Mouse (Mus musculus): ENCODE measurements at regions not wholly inside any gene's neighbourhood (a gene's known extent, or its start where the extent isn't known, plus 50 kb on each side); places are given as distances from the start of the nearest gene placed in this dataset.

DNA sequence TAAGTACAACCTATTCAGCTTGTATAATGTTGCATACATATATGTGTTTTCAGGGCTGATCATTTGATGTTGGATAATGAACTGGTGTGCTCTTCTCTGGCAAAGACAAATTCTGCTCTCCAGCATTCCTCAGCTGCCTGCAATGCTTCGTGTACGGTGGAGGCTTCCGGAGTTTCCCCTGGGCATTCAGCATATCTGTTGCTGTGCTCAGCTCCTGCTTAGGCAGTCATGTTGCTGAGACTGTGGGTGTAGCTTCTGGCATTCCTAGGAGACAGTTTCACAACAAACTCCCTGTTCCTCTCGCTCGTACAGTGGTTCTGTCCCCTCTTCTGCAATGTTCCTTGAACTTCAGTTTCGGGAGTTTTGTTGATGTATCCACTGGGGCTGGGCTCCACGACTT, 181.7 kb downstream of the Plpp3 start:
- no peak overlapping the region for H3K27ac ChIP-seq (ENCODE audit: insufficient read depth, low read depth, low read length)
- H3K27me3 ChIP-seq (replicated peaks; ENCODE audit: control insufficient read depth, insufficient read depth, low read length) = no peaks in the 10 kb centered on the region
- no peak for TF ChIP-seq POLR2A (IDR thresholded peaks at IDR 0.05; ENCODE audit: low read depth, low read length)
- no peak for TF ChIP-seq CTCF (conservative IDR thresholded peaks at IDR 0.05; ENCODE audit: insufficient read depth, insufficient read length, low read depth, low read length)
- H3K36me3 ChIP-seq (ENCODE audit: control insufficient read depth, insufficient read depth, low read length) = no peaks in the 10 kb centered on the region
- WGBS = 56% methylated on average over 7 of the region's 7 CpGs
- DNase-seq = no peak
- peaks cover 5% of the 10 kb centered on the region; the same call in 1 of the 2 replicates for H3K4me1 ChIP-seq (ENCODE audit: control insufficient read depth, insufficient read depth, low read length)
- no peak overlapping the region for H3K4me3 ChIP-seq (ENCODE audit: insufficient read depth, low read depth, low read length)

DNA sequence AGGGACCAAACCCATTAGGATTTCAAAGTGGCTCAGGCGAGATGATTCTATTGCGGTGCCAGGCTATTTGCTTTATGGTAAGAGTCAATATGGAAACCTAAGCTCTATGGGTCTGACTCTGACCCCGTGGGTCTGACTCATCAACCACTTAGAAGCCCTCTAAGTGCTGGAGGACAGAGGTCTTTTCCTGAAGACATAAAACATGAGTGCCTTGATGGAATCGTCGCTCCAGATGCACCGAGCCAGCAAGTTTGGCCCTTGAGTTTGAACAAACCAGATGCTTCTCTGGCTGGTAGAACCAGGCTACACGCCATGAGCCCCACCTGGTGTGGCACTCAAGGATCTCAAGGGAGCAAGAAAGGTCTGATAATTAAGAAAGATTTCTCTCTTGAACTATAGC, 184.1 kb downstream of the Plpp3 start:
- H3K36me3 ChIP-seq (ENCODE audit: control insufficient read depth, insufficient read depth, low read length) = no peaks in the 10 kb centered on the region
- no peak overlapping the region for H3K4me3 ChIP-seq (ENCODE audit: insufficient read depth, low read depth, low read length)
- no peaks in the 10 kb centered on the region for H3K27me3 ChIP-seq (replicated peaks; ENCODE audit: control insufficient read depth, insufficient read depth, low read length)
- H3K27ac ChIP-seq (ENCODE audit: insufficient read depth, low read depth, low read length) = no peak overlapping the region
- H3K4me1 ChIP-seq (ENCODE audit: control insufficient read depth, insufficient read depth, low read length) = no peaks in the 10 kb centered on the region
- WGBS = 67% methylated on average over 7 of the region's 7 CpGs
- TF ChIP-seq CTCF (conservative IDR thresholded peaks at IDR 0.05; ENCODE audit: insufficient read depth, insufficient read length, low read depth, low read length) (no peak), POLR2A (IDR thresholded peaks at IDR 0.05; ENCODE audit: low read depth, low read length) (no peak)
- no peak for DNase-seq

DNA sequence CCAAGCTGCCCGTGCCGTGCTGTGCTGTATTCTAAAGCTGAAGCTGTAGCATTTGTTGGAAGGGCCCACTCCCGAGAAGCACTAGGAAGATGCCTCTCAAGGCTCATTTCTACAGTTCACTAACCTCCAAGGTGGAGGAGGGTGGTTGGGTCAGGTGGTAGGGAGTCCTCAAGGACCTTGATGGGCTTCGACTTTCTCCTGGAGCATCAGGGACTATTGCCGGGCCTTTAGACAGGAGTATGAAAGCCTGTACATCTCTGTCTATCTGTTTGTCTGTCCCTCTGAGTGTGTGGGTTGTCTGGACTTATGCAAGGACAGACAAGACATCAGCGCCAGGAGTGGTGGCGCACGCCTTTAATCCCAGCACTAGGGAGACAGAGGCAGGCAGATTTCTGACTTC, 189.7 kb downstream of the Plpp3 start:
- no peak overlapping the region for H3K4me3 ChIP-seq (ENCODE audit: insufficient read depth, low read depth, low read length)
- H3K4me1 ChIP-seq (ENCODE audit: control insufficient read depth, insufficient read depth, low read length) = peaks cover 9% of the 10 kb centered on the region; the same call in 1 of the 2 replicates
- TF ChIP-seq CTCF (conservative IDR thresholded peaks at IDR 0.05; ENCODE audit: insufficient read depth, insufficient read length, low read depth, low read length) (no peak), POLR2A (IDR thresholded peaks at IDR 0.05; ENCODE audit: low read depth, low read length) (no peak)
- no peaks in the 10 kb centered on the region for H3K36me3 ChIP-seq (ENCODE audit: control insufficient read depth, insufficient read depth, low read length)
- no peak overlapping the region for H3K27ac ChIP-seq (ENCODE audit: insufficient read depth, low read depth, low read length)
- H3K27me3 ChIP-seq (replicated peaks; ENCODE audit: control insufficient read depth, insufficient read depth, low read length) = no peaks in the 10 kb centered on the region
- 87% methylated on average over 8 of the region's 8 CpGs for WGBS
- DNase-seq = no peak

DNA sequence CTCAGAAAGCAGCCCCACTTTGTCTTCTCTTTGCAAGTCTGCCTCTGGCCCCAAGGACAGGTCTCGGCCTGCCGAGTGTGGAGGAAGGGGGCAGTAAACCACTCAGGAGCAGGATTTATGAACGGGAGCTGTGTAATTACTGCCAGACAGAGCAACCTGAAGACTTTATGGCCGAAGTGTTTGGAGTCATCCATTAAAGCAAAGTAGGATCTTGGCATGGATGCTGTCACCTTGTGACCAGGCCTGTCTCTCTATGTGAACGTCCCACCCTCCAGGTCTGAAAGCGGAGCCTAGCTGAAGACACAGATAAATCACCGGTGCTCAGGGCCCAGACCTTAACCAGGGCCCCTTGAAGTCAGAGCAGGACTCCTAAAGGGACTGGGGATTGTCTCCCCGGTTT, 190.8 kb downstream of the Plpp3 start:
- Histone ChIP-seq H3K4me3 (ENCODE audit: insufficient read depth, low read depth, low read length) (no peak overlapping the region), H3K27ac (ENCODE audit: insufficient read depth, low read depth, low read length) (no peak overlapping the region), H3K36me3 (ENCODE audit: control insufficient read depth, insufficient read depth, low read length) (no peaks in the 10 kb centered on the region), H3K4me1 (ENCODE audit: control insufficient read depth, insufficient read depth, low read length) (peaks cover 9% of the 10 kb centered on the region; the same call in 1 of the 2 replicates), H3K27me3 (replicated peaks; ENCODE audit: control insufficient read depth, insufficient read depth, low read length) (no peaks in the 10 kb centered on the region)
- WGBS = 72% methylated on average over 8 of the region's 8 CpGs
- DNase-seq = no peak
- TF ChIP-seq CTCF (conservative IDR thresholded peaks at IDR 0.05; ENCODE audit: insufficient read depth, insufficient read length, low read depth, low read length) = no peak
- no peak for TF ChIP-seq POLR2A (IDR thresholded peaks at IDR 0.05; ENCODE audit: low read depth, low read length)

DNA sequence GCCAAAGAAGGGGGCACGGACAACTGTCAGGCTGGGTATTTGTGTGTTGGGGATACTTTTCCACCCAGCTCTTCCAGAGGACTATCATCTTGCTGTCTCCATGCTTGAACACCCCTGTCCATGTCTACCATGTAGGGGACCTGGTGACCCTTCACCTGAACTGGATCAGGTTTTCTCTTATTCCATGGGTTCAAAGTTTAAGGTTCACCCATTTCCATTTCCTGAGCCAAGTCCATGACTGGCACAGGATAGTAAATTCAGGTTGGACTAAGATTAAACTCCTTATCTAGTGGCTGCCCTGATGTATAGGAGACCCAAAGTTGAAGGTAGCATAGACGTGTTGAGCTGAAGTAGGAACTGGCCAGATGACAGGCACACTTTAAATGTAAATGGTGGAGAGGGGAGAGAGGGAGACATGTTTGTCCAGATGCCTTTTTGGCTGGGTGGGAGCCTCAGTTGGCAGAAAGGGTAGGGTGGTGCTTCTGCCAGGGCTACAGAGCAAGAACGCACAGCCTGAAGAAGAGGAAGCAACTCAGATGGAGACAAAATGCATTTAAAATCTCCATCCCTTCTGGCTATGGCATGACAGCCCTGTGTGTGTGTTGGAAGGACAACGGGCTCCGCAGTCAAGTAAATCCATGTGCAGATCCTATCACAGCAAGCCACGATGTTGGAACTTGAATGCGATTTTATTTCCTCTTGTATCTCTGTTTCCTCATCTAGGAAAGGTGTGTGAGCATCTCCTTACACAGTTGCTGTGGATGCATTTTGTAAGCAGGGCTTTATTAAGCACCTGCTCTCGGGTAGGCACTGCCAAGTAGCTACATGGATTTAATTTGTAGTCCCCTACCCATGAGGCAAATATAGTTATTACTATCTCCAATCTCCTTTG, 192.4 kb downstream of the Plpp3 start:
- TF ChIP-seq CTCF (conservative IDR thresholded peaks at IDR 0.05; ENCODE audit: insufficient read depth, insufficient read length, low read depth, low read length) = no peak
- no peak for TF ChIP-seq POLR2A (IDR thresholded peaks at IDR 0.05; ENCODE audit: low read depth, low read length)
- DNase-seq = peak; percentile 68
- 89% methylated on average over 8 of the region's 8 CpGs for WGBS
- H3K36me3 ChIP-seq (ENCODE audit: control insufficient read depth, insufficient read depth, low read length) = no peaks in the 10 kb centered on the region
- H3K4me3 ChIP-seq (ENCODE audit: insufficient read depth, low read depth, low read length) = no peak overlapping the region
- H3K4me1 ChIP-seq (ENCODE audit: control insufficient read depth, insufficient read depth, low read length) = peaks cover 9% of the 10 kb centered on the region; the same call in 1 of the 2 replicates
- no peak overlapping the region for H3K27ac ChIP-seq (ENCODE audit: insufficient read depth, low read depth, low read length)
- no peaks in the 10 kb centered on the region for H3K27me3 ChIP-seq (replicated peaks; ENCODE audit: control insufficient read depth, insufficient read depth, low read length)

DNA sequence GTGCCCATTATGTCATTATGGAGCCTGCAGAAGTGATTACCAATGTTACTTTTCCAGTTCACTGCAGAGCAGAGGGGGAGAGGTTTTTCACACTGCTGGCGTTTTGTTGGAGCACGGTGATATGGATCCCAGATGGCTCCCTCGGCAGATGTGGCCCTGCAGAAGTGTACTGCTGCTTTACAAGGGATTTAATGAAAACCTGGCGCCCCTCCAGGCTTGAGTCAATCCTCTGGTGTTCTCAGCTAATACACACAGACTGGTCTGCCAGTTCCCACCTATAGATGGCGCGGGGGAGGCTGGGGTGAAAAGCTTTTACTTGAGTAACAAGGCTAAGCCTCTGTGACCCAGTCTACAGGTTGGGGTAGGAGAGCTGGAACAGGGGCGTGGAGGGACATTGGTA, 195.2 kb downstream of the Plpp3 start:
- peaks cover 9% of the 10 kb centered on the region; the same call in 1 of the 2 replicates for H3K4me1 ChIP-seq (ENCODE audit: control insufficient read depth, insufficient read depth, low read length)
- H3K36me3 ChIP-seq (ENCODE audit: control insufficient read depth, insufficient read depth, low read length) = no peaks in the 10 kb centered on the region
- H3K27ac ChIP-seq (ENCODE audit: insufficient read depth, low read depth, low read length) = no peak overlapping the region
- DNase-seq = no peak
- H3K27me3 ChIP-seq (replicated peaks; ENCODE audit: control insufficient read depth, insufficient read depth, low read length) = no peaks in the 10 kb centered on the region
- no peak for TF ChIP-seq CTCF (conservative IDR thresholded peaks at IDR 0.05; ENCODE audit: insufficient read depth, insufficient read length, low read depth, low read length)
- no peak for TF ChIP-seq POLR2A (IDR thresholded peaks at IDR 0.05; ENCODE audit: low read depth, low read length)
- no peak overlapping the region for H3K4me3 ChIP-seq (ENCODE audit: insufficient read depth, low read depth, low read length)
- 77% methylated on average over 7 of the region's 7 CpGs for WGBS

DNA sequence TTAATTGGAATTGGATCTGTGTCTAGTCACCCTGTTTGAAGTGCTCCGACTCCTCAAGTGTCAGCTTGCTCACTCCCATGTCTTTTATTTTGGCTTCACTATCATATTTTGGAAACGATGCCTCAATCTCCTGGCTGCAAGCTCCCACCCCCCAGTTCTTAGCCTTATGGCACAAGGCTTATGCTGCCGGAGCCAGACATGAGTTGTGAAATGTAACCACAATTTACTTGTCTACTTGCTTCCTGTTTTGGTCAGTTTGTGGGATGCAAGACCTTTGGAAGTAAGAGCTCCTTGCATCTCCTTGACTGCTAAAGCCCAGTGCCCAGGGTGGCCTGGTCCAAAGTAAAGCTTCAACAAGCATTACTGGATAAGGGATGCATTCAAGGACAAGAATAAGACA, 195.8 kb downstream of the Plpp3 start:
- WGBS = 81% methylated on average over 3 of the region's 3 CpGs
- peaks cover 9% of the 10 kb centered on the region; the same call in 1 of the 2 replicates for H3K4me1 ChIP-seq (ENCODE audit: control insufficient read depth, insufficient read depth, low read length)
- TF ChIP-seq POLR2A (IDR thresholded peaks at IDR 0.05; ENCODE audit: low read depth, low read length) (no peak), CTCF (conservative IDR thresholded peaks at IDR 0.05; ENCODE audit: insufficient read depth, insufficient read length, low read depth, low read length) (no peak)

More for the DNA sequence above, 195.8 kb downstream of the Plpp3 start:
- H3K4me3 ChIP-seq (ENCODE audit: insufficient read depth, low read depth, low read length) = no peak overlapping the region
- H3K27ac ChIP-seq (ENCODE audit: insufficient read depth, low read depth, low read length) = no peak overlapping the region
- no peak for DNase-seq
- no peaks in the 10 kb centered on the region for H3K36me3 ChIP-seq (ENCODE audit: control insufficient read depth, insufficient read depth, low read length)
- no peaks in the 10 kb centered on the region for H3K27me3 ChIP-seq (replicated peaks; ENCODE audit: control insufficient read depth, insufficient read depth, low read length)
